Mouse (Mus musculus): ENCODE data around the gene Tceanc2.

The Tceanc2 gene

GRCm38 (mm10) chr4:107178182-107178829 lies 610 bp downstream of the Tceanc2 start, which contains the start of gene Tmem59:
TSS of gene Tmem59 (plus strand) at chr4:107178399.
- peak; percentile 88 for DNase-seq (ENCODE audit: low read depth, low spot score)

GRCm38 (mm10) chr4:107177506-107177905 lies 1.4 kb downstream of the Tceanc2 start:
- no peak for DNase-seq (ENCODE audit: low read depth, low spot score)

GRCm38 (mm10) chr4:107167798-107168197 lies 11.1 kb downstream of the Tceanc2 start:
- DNase-seq (ENCODE audit: low read depth, low spot score) = no peak

- DNase-seq (ENCODE audit: low read depth, low spot score) = no peak
Measured at GRCm38 (mm10) chr4:107166700-107167099, 12.2 kb downstream of the Tceanc2 start.

GRCm38 (mm10) chr4:107163756-107164587 lies 14.9 kb downstream of the Tceanc2 start:
- peak; percentile 72 for DNase-seq (ENCODE audit: low read depth, low spot score)

GRCm38 (mm10) chr4:107163341-107163740 lies 15.6 kb downstream of the Tceanc2 start:
- DNase-seq (ENCODE audit: low read depth, low spot score) = no peak

- no peak for DNase-seq (ENCODE audit: low read depth, low spot score)
Measured at GRCm38 (mm10) chr4:107160181-107160580, 18.7 kb downstream of the Tceanc2 start.

- DNase-seq (ENCODE audit: low read depth, low spot score) = no peak
Measured at GRCm38 (mm10) chr4:107159166-107159773, 19.6 kb downstream of the Tceanc2 start.

- no peak for DNase-seq (ENCODE audit: low read depth, low spot score)
Measured at GRCm38 (mm10) chr4:107156983-107157401, 21.9 kb downstream of the Tceanc2 start.

GRCm38 (mm10) chr4:107152571-107152970 lies 26.3 kb downstream of the Tceanc2 start:
- DNase-seq (ENCODE audit: low read depth, low spot score) = no peak

GRCm38 (mm10) chr4:107150991-107151390 lies 27.9 kb downstream of the Tceanc2 start:
- DNase-seq (ENCODE audit: low read depth, low spot score) = no peak

GRCm38 (mm10) chr4:107143511-107143910 lies 35.4 kb downstream of the Tceanc2 start:
- no peak for DNase-seq (ENCODE audit: low read depth, low spot score)

GRCm38 (mm10) chr4:107139836-107140631 lies 38.9 kb downstream of the Tceanc2 start:
- DNase-seq (ENCODE audit: low read depth, low spot score) = no peak

- DNase-seq (ENCODE audit: low read depth, low spot score) = no peak
Measured at GRCm38 (mm10) chr4:107138948-107139835, 39.7 kb downstream of the Tceanc2 start.

GRCm38 (mm10) chr4:107136531-107136930 lies 42.4 kb downstream of the Tceanc2 start:
- no peak for DNase-seq (ENCODE audit: low read depth, low spot score)

- no peak for DNase-seq (ENCODE audit: low read depth, low spot score)
Measured at GRCm38 (mm10) chr4:107135663-107136062, 43.3 kb downstream of the Tceanc2 start.

GRCm38 (mm10) chr4:107134891-107135290 lies 44.0 kb downstream of the Tceanc2 start:
- DNase-seq (ENCODE audit: low read depth, low spot score) = no peak

- DNase-seq (ENCODE audit: low read depth, low spot score) = no peak
Measured at GRCm38 (mm10) chr4:107130534-107130933, 48.4 kb downstream of the Tceanc2 start.

- no peak for DNase-seq (ENCODE audit: low read depth, low spot score)
Measured at GRCm38 (mm10) chr4:107129373-107129772, 49.5 kb downstream of the Tceanc2 start.

- no peak for DNase-seq (ENCODE audit: low read depth, low spot score)
Measured at GRCm38 (mm10) chr4:107127901-107128669, 50.8 kb downstream of the Tceanc2 start.
